24 mouse cellular contexts compared by ENCODE assay signal in the genomic region with DNA sequence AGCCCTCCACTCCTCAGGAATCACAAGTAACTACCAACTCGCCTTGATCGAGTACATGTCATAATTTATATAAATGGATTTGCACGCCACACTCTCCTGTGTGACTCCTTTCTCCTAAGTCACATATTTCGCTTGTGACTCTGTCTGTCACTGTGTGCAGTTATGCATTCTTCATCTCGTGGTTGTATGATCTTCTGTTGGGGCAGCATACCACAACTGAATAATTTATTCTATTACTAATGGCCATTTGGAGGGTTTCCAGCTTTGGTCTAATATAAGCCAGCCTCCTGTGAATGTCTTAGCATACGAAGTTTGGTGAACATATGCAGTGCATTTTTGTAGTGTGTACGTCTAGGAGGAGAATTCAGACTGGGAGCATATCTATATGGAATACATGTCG.
DNase-seq lines count a peak whose midpoint lies in the region; ATAC-seq and TF ChIP-seq lines count a peak whose summit lies in the region.
"Had no signal": no experiment of that assay in that cellular context is flagged by ENCODE, and none has a peak within 500 bp of the region (broad histone marks: within the 10 kb centered on the region; RNA-seq: fewer than 3 reads in every experiment).

No protein-coding gene starts in this region.

- 70% methylated on average over 8 of the region's 8 CpGs for WGBS in forebrain, embryonic 14.5 days
- 85% methylated on average over 8 of the region's 8 CpGs for WGBS in forebrain, embryonic 11.5 days
- WGBS in lung, embryonic 14.5 days, result 41% methylated on average over 8 of the region's 8 CpGs
- 39% methylated on average over 8 of the region's 8 CpGs for WGBS in stomach, embryonic 16.5 days

- in situ Hi-C loops in Patski (cut with MboI; ENCODE audit: low pct_unique_long_range_greater_than_20kb), result no loop called here

- POLR2A ChIA-PET in Patski (lab: Charles Lee), result no interaction called here

- TF ChIP-seq CTCF in lung, embryonic 14.5 days (IDR thresholded peaks at IDR 0.05; ENCODE audit: low read depth), result no peak
- TF ChIP-seq CTCF in Patski (IDR thresholded peaks at IDR 0.05), result no peak

- no peak overlapping the region for H3K4me2 ChIP-seq in forebrain, embryonic 14.5 days (ENCODE audit: low read length)
- no peak overlapping the region for H3K4me2 ChIP-seq in forebrain, embryonic 11.5 days (ENCODE audit: low read depth, low read length, severe bottlenecking)
- no peak overlapping the region for H3K4me2 ChIP-seq in lung, embryonic 14.5 days
- no peak overlapping the region for H3K4me2 ChIP-seq in stomach, embryonic 16.5 days (ENCODE audit: low read depth, low read length)
- H3K4me2 ChIP-seq: heart, embryonic 11.5 days; hindbrain, embryonic 15.5 days; limb, embryonic 15.5 days; lung, embryonic 15.5 days had no signal

- H3K36me3 ChIP-seq in forebrain, embryonic 14.5 days (ENCODE audit: control insufficient read depth, insufficient read depth, low read length), result no peaks in the 10 kb centered on the region
- no peaks in the 10 kb centered on the region for H3K36me3 ChIP-seq in forebrain, embryonic 11.5 days (ENCODE audit: control insufficient read depth, insufficient read depth, low read length)
- H3K36me3 ChIP-seq in lung, embryonic 14.5 days (ENCODE audit: insufficient read depth), result no peaks in the 10 kb centered on the region
- no peaks in the 10 kb centered on the region for H3K36me3 ChIP-seq in stomach, embryonic 16.5 days (ENCODE audit: control insufficient read depth, insufficient read depth, low read length)
- H3K36me3 ChIP-seq: hindbrain, embryonic 15.5 days; limb, embryonic 15.5 days; lung, embryonic 15.5 days had no signal

- peaks cover 4% of the 10 kb centered on the region; the same call in 1 of the 2 replicates for H3K4me1 ChIP-seq in forebrain, embryonic 14.5 days (ENCODE audit: control insufficient read depth, insufficient read depth, low read length)
- no peaks in the 10 kb centered on the region for H3K4me1 ChIP-seq in forebrain, embryonic 11.5 days (replicated peaks; ENCODE audit: control insufficient read depth, insufficient read depth, low read length)
- H3K4me1 ChIP-seq in lung, embryonic 14.5 days (ENCODE audit: insufficient read depth), result peaks cover 12% of the 10 kb centered on the region
- peaks cover 10% of the 10 kb centered on the region for H3K4me1 ChIP-seq in stomach, embryonic 16.5 days (ENCODE audit: control insufficient read depth, insufficient read depth, low read length)

- no peaks in the 10 kb centered on the region for H3K9me3 ChIP-seq in forebrain, embryonic 14.5 days (replicated peaks; ENCODE audit: control insufficient read depth, low read length)
- no peaks in the 10 kb centered on the region for H3K9me3 ChIP-seq in forebrain, embryonic 11.5 days (ENCODE audit: control insufficient read depth, low read length)
- no peaks in the 10 kb centered on the region for H3K9me3 ChIP-seq in lung, embryonic 14.5 days (ENCODE audit: low read depth, low read length)
- no peaks in the 10 kb centered on the region for H3K9me3 ChIP-seq in stomach, embryonic 16.5 days (replicated peaks; ENCODE audit: control insufficient read depth, low read length)
- H3K9me3 ChIP-seq: hindbrain, embryonic 15.5 days; limb, embryonic 15.5 days; lung, embryonic 15.5 days had no signal

- ATAC-seq in forebrain, embryonic 14.5 days, result no peak
- ATAC-seq in forebrain, embryonic 11.5 days (replicated peaks; ENCODE audit: low FRiP score), result no peak
- no peak for ATAC-seq in lung, embryonic 14.5 days (ENCODE audit: insufficient read depth)
- peak; percentile 51 for ATAC-seq in Patski
- ATAC-seq in stomach, embryonic 16.5 days (ENCODE audit: insufficient read depth, low FRiP score), result no peak
- ATAC-seq: CD4-positive, CD25-positive, alpha-beta regulatory T cell, adult 4 months; midbrain, embryonic 16.5 days had no signal

- no peak overlapping the region for H3K9ac ChIP-seq in forebrain, embryonic 14.5 days (ENCODE audit: low read length)
- no peak overlapping the region for H3K9ac ChIP-seq in forebrain, embryonic 11.5 days (ENCODE audit: low read length)
- H3K9ac ChIP-seq in lung, embryonic 14.5 days, result no peak overlapping the region
- H3K9ac ChIP-seq in stomach, embryonic 16.5 days (ENCODE audit: low read length), result no peak overlapping the region
- H3K9ac ChIP-seq: hindbrain, embryonic 15.5 days; limb, embryonic 15.5 days; liver, embryonic 14.5 days; lung, embryonic 15.5 days had no signal

- no peaks in the 10 kb centered on the region for H3K27me3 ChIP-seq in forebrain, embryonic 14.5 days (replicated peaks; ENCODE audit: control insufficient read depth, insufficient read depth, low read length)
- no peaks in the 10 kb centered on the region for H3K27me3 ChIP-seq in forebrain, embryonic 11.5 days (ENCODE audit: control insufficient read depth, insufficient read depth, low read length)
- no peaks in the 10 kb centered on the region for H3K27me3 ChIP-seq in lung, embryonic 14.5 days (ENCODE audit: insufficient read depth, low read length)
- no peaks in the 10 kb centered on the region for H3K27me3 ChIP-seq in Patski
- H3K27me3 ChIP-seq in stomach, embryonic 16.5 days (ENCODE audit: control insufficient read depth, insufficient read depth, low read length), result no peaks in the 10 kb centered on the region
- H3K27me3 ChIP-seq: hindbrain, embryonic 15.5 days; limb, embryonic 15.5 days; lung, embryonic 15.5 days had no signal

- no peak overlapping the region for H3K27ac ChIP-seq in forebrain, embryonic 14.5 days (ENCODE audit: low read depth, low read length)
- H3K27ac ChIP-seq in forebrain, embryonic 11.5 days (ENCODE audit: low read depth, low read length), result no peak overlapping the region
- no peak overlapping the region for H3K27ac ChIP-seq in lung, embryonic 14.5 days (ENCODE audit: low read depth)
- peak overlapping the region; percentile 26; the same call in 1 of the 2 replicates for H3K27ac ChIP-seq in stomach, embryonic 16.5 days (ENCODE audit: low read length)
- H3K27ac ChIP-seq: hindbrain, embryonic 15.5 days; kidney, postnatal 0 days; limb, embryonic 15.5 days; liver, embryonic 14.5 days; lung, embryonic 15.5 days had no signal

- H3K4me3 ChIP-seq in forebrain, embryonic 14.5 days (ENCODE audit: low read depth, low read length), result no peak overlapping the region
- H3K4me3 ChIP-seq in forebrain, embryonic 11.5 days (ENCODE audit: low read depth, low read length), result no peak overlapping the region
- no peak overlapping the region for H3K4me3 ChIP-seq in lung, embryonic 14.5 days (ENCODE audit: low read depth, low read length)
- no peak overlapping the region for H3K4me3 ChIP-seq in stomach, embryonic 16.5 days (replicated peaks; ENCODE audit: low read length)
- H3K4me3 ChIP-seq: hindbrain, embryonic 15.5 days; limb, embryonic 15.5 days; lung, embryonic 15.5 days had no signal

- DNase-seq in forebrain, embryonic 14.5 days (ENCODE audit: low spot score), result peak; percentile 40
- no peak for DNase-seq in forebrain, embryonic 11.5 days (ENCODE audit: low spot score)
- peak; percentile 80 for DNase-seq in lung, embryonic 14.5 days
- DNase-seq in lung, postnatal 4 days, result no peak
- DNase-seq in Patski (ENCODE audit: low read depth, low spot score), result no peak
- no peak for DNase-seq in retina, embryonic 14.5 days (ENCODE audit: low spot score)
- DNase-seq: adrenal gland, adult 2 months; cerebellum, adult 18-20 months; cerebellum, postnatal 36 days; embryo, embryonic 11 days; gastrocnemius, postnatal 10 days; kidney, adult 2 months; layer of hippocampus, adult 9-11 months; lung, postnatal 36 days; thymus, postnatal 4 days had no signal

- CTCF ChIA-PET in Patski (lab: Charles Lee), result interaction anchor here (0.8 kb wide), 1 partner anchor 31 kb away, joined by 3 read pairs; no protein-coding TSS in a partner anchor

Comparison
In these comparisons a context has a peak if more than half of its experiments do, and no peak if none do; other contexts are left out.
1. DNase-seq: peak in forebrain, embryonic 14.5 days (single experiment) and lung, embryonic 14.5 days (single experiment); none in forebrain, embryonic 11.5 days (single experiment), lung, postnatal 4 days (0 of 2), Patski (single experiment) and retina, embryonic 14.5 days (single experiment).